Comparison of ENCODE assay signal across 9 mouse cellular contexts in genomic region chr13:78194850-78195600, GRCm38 (mm10). TPM values are rescaled to one million over a fixed set of nuclear protein-coding genes. Genes with fewer than 3 reads are reported as not detected.
DNase-seq lines count a peak whose midpoint lies in the region; ATAC-seq and TF ChIP-seq lines count a peak whose summit lies in the region.
"Had no signal": no experiment of that assay in that cellular context is flagged by ENCODE, and none has a peak within 500 bp of the region (broad histone marks: within the 10 kb centered on the region; RNA-seq: fewer than 3 reads in every experiment).

No protein-coding gene starts in this region.

- peak overlapping the region; percentile 82 for H3K9ac ChIP-seq in heart, embryonic 13.5 days
- H3K9ac ChIP-seq in ES-Bruce4 (ENCODE audit: low read depth, poor library complexity, severe bottlenecking), result no peak overlapping the region
- peak overlapping the region; percentile 96 for H3K9ac ChIP-seq in hindbrain, embryonic 12.5 days
- peak overlapping the region; percentile 81 for H3K9ac ChIP-seq in midbrain, embryonic 16.5 days (ENCODE audit: low read depth, low read length)

- no peak for TF ChIP-seq EP300 in ES-Bruce4 (IDR thresholded peaks at IDR 0.05; ENCODE audit: insufficient read depth, low read depth, low read length)

- peak overlapping the region; percentile 83 for H3K4me3 ChIP-seq in heart, embryonic 13.5 days
- H3K4me3 ChIP-seq in ES-Bruce4 (ENCODE audit: low read depth, low read length), result peak overlapping the region; percentile 39
- H3K4me3 ChIP-seq in hindbrain, embryonic 12.5 days, result peak overlapping the region; percentile 69
- peak overlapping the region; percentile 53 for H3K4me3 ChIP-seq in midbrain, embryonic 16.5 days (ENCODE audit: low read depth, low read length)

- peak overlapping the region; percentile 36 for H3K27ac ChIP-seq in heart, embryonic 13.5 days (replicated peaks)
- H3K27ac ChIP-seq in ES-Bruce4 (ENCODE audit: insufficient read depth, low read length), result no peak overlapping the region
- H3K27ac ChIP-seq in hindbrain, embryonic 12.5 days, result peak overlapping the region; percentile 94
- peak overlapping the region; percentile 84 for H3K27ac ChIP-seq in midbrain, embryonic 16.5 days (ENCODE audit: low read length)

- ATAC-seq in heart, embryonic 13.5 days (ENCODE audit: extremely low read depth, insufficient number of reproducible peaks, low FRiP score, low TSS enrichment), result no peak
- ATAC-seq in hindbrain, embryonic 12.5 days (ENCODE audit: low FRiP score), result 0 out of 2 replicates have a peak, but pooled peaks have one; percentile 15
- ATAC-seq in midbrain, embryonic 16.5 days, result peak; percentile 10; the same call in 1 of the 2 replicates
- ATAC-seq: Patski had no signal

- 6% methylated on average over 64 of the region's 64 CpGs for WGBS in heart, embryonic 13.5 days
- 2% methylated on average over 64 of the region's 64 CpGs for WGBS in hindbrain, embryonic 12.5 days
- WGBS in midbrain, embryonic 16.5 days, result 3% methylated on average over 64 of the region's 64 CpGs

- H3K9me3 ChIP-seq in heart, embryonic 13.5 days, result no peaks in the 10 kb centered on the region
- H3K9me3 ChIP-seq in ES-Bruce4 (replicated peaks; ENCODE audit: control insufficient read depth, insufficient read depth, low read length, poor library complexity, severe bottlenecking), result no peaks in the 10 kb centered on the region
- no peaks in the 10 kb centered on the region for H3K9me3 ChIP-seq in hindbrain, embryonic 12.5 days (replicated peaks)
- H3K9me3 ChIP-seq in midbrain, embryonic 16.5 days (replicated peaks; ENCODE audit: control insufficient read depth, low read length, poor library complexity, severe bottlenecking), result no peaks in the 10 kb centered on the region

- no peak for TF ChIP-seq POLR2A in ES-Bruce4 (IDR thresholded peaks at IDR 0.05; ENCODE audit: insufficient read depth, low read length)

- H3K27me3 ChIP-seq in heart, embryonic 13.5 days (replicated peaks), result peaks cover 71% of the 10 kb centered on the region
- peaks cover 29% of the 10 kb centered on the region for H3K27me3 ChIP-seq in ES-Bruce4 (ENCODE audit: control insufficient read depth, insufficient read depth, low read length, poor library complexity, severe bottlenecking)
- 0 out of 2 replicates have a peak, but pooled peaks cover 2% of the 10 kb centered on the region for H3K27me3 ChIP-seq in hindbrain, embryonic 12.5 days
- H3K27me3 ChIP-seq in midbrain, embryonic 16.5 days (ENCODE audit: control insufficient read depth, insufficient read depth, low read depth, low read length), result no peaks in the 10 kb centered on the region; the same call in 1 of the 2 replicates
- H3K27me3 ChIP-seq: Patski had no signal

- peak overlapping the region; percentile 72 for H3K4me2 ChIP-seq in heart, embryonic 13.5 days
- peak overlapping the region; percentile 84 for H3K4me2 ChIP-seq in hindbrain, embryonic 12.5 days (replicated peaks)
- peak overlapping the region; percentile 72 for H3K4me2 ChIP-seq in midbrain, embryonic 16.5 days (ENCODE audit: low read length)

- H3K36me3 ChIP-seq in heart, embryonic 13.5 days, result 0 out of 2 replicates have a peak, but pooled peaks cover 5% of the 10 kb centered on the region
- no peaks in the 10 kb centered on the region for H3K36me3 ChIP-seq in ES-Bruce4 (ENCODE audit: control insufficient read depth, insufficient read depth, low read length, poor library complexity, severe bottlenecking)
- H3K36me3 ChIP-seq in hindbrain, embryonic 12.5 days, result peaks cover 14% of the 10 kb centered on the region
- no peaks in the 10 kb centered on the region for H3K36me3 ChIP-seq in midbrain, embryonic 16.5 days (ENCODE audit: control insufficient read depth, insufficient read depth, low read length)

- peaks cover 18% of the 10 kb centered on the region for H3K4me1 ChIP-seq in heart, embryonic 13.5 days
- no peaks in the 10 kb centered on the region for H3K4me1 ChIP-seq in ES-Bruce4 (ENCODE audit: control insufficient read depth, insufficient read depth, low read length)
- peaks cover 29% of the 10 kb centered on the region for H3K4me1 ChIP-seq in hindbrain, embryonic 12.5 days
- H3K4me1 ChIP-seq in midbrain, embryonic 16.5 days (ENCODE audit: control insufficient read depth, insufficient read depth, low read length), result peaks cover 19% of the 10 kb centered on the region

- no peak for TF ChIP-seq CTCF in ES-Bruce4 (IDR thresholded peaks at IDR 0.05; ENCODE audit: low read depth, low read length)

- no peak for DNase-seq in heart, postnatal 25 days (ENCODE audit: low spot score)
- peak; percentile 69 for DNase-seq in cerebellum, adult 9-11 months
- no peak for DNase-seq in spleen, postnatal 14 days (ENCODE audit: low spot score in 2 of 2)
- no peak for DNase-seq in ovary, postnatal 14 days (ENCODE audit: low spot score)

- intact Hi-C loops in heart, postnatal 25 days (cut with DNase I), result no loop called here

RNA-seq across cellular contexts. Expression of gene Nr2f1, which starts 4.5 kb away (rescaled TPM):
- polyA plus RNA-seq in heart, embryonic 13.5 days (2015; fragmentation: Nextera tagmentation; extraction: Ambion mirVana), result 4.1 and 4.6 TPM in 2 replicates
- 1 to 10 TPM; 2.3 to 2.9 TPM for total RNA-seq in heart, postnatal 25 days (2021)
- polyA plus RNA-seq in ES-Bruce4 (2011; ENCODE audit: insufficient read depth, insufficient read length, low read depth, missing spikeins), result not detected in 2 replicates
- polyA plus RNA-seq in hindbrain, embryonic 12.5 days (2016; fragmentation: Nextera tagmentation; extraction: Ambion mirVana), result 64.7 and 88.3 TPM in 2 replicates
- 46.0 and 64.0 TPM in 2 replicates for polyA plus RNA-seq in midbrain, embryonic 16.5 days (2015; fragmentation: Nextera tagmentation; extraction: Ambion mirVana)
